Mouse (Mus musculus) small intestine, adult 2 months (tissue): Measurements from ENCODE around the gene Polr2b.

Experiments
- CTCF ChIP-seq: fragments of 200-500 bp; IDR thresholded peaks from 2 replicates; pipeline ENCODE4 v1.5.1; 2012; ENCODE audit warnings: low read depth, mild to moderate bottlenecking, control low read depth, inconsistent platforms, low read length, moderate library complexity, mixed read lengths; ENCODE audit not compliant: insufficient replicate concordance, insufficient read length; ENCODE audit errors: extremely low read depth
- POLR2A ChIP-seq: fragments of 200-500 bp; IDR thresholded peaks from 2 replicates; pipeline ENCODE4 v1.6.1; 2012; ENCODE audit warnings: low read depth, mild to moderate bottlenecking, control low read depth, inconsistent platforms, low read length, moderate library complexity

DNA sequence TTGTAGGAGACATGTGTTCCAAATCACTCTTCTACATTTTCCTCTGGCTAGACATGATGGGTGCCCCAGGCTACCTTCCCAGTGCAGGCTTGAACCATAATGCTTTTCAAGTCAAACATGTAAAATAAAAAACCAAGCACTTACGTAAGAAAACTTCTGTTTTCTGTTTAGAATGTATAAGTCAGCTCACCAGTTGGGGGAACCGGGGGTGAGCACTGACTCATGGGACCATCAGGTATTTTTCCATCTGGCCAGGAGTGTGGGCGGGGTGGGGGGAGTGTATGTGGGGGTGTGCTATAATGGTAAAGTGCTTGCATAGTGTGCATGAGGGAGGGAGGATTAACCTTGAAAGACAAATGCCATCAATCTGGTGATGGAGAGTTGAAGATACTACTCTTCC is 68.1 kb downstream of the Polr2b start:
- TF ChIP-seq CTCF = no peak
- no peak for TF ChIP-seq POLR2A
